20 mouse cellular contexts compared by ENCODE assay signal in the genomic region with DNA sequence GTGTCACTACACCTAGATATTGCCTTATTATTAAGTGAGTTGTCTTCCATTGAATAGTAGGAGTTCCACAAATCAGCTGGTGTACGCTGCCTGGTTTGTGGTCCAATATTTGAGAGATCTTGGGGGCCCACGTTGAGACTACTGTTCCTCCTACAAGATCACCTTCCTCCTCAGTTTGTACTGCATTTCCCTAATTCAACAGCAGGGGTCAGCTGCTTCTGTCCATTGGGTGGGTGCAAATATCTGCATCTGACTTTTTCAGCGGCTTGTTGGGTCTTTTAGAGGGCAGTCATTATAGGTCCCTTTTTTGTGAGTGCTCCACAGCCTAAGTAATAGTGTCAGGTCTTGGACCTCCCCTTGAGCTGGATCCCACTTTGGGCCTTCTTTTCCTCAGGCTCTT.
A peak's percentile ranks its signal among the peaks of the same experiment; 100 is the strongest.
DNase-seq lines count a peak whose midpoint lies in the region; TF ChIP-seq lines count a peak whose summit lies in the region.
"Had no signal": no experiment of that assay in that cellular context is flagged by ENCODE, and none has a peak within 500 bp of the region (broad histone marks: within the 10 kb centered on the region; RNA-seq: fewer than 3 reads in every experiment).

No protein-coding gene starts in this region.

- H3K27ac ChIP-seq in ES-E14 (ENCODE audit: insufficient read depth, low read depth, low read length, poor library complexity, severe bottlenecking), result no peak overlapping the region
- H3K27ac ChIP-seq: forebrain, embryonic 13.5 days; heart, embryonic 10.5 days; hindbrain, embryonic 13.5 days; hindbrain, postnatal 0 days had no signal

- no peaks in the 10 kb centered on the region for H3K36me3 ChIP-seq in ES-E14 (ENCODE audit: control insufficient read depth, insufficient read depth, low read length, poor library complexity, severe bottlenecking)
- H3K36me3 ChIP-seq: heart, embryonic 10.5 days; hindbrain, embryonic 13.5 days had no signal

- H3K9me3 ChIP-seq in ES-E14 (ENCODE audit: control insufficient read depth, insufficient read depth, low read depth, low read length), result no peaks in the 10 kb centered on the region
- H3K9me3 ChIP-seq: forebrain, embryonic 13.5 days; heart, embryonic 10.5 days; hindbrain, embryonic 13.5 days had no signal

- in situ Hi-C loops in ES-E14 (cut with MboI; ENCODE audit: low sequenced_read_pairs in 2 of 2, unreplicated experiment in 2 of 2), result no loop called here

- no peaks in the 10 kb centered on the region for H3K4me1 ChIP-seq in ES-E14 (ENCODE audit: control insufficient read depth in 2 of 2, insufficient read depth in 2 of 2, low read length in 2 of 2, poor library complexity in 1 of 2)
- H3K4me1 ChIP-seq: forebrain, embryonic 13.5 days; heart, embryonic 10.5 days; hindbrain, embryonic 13.5 days had no signal

- H3K4me3 ChIP-seq in ES-E14 (ENCODE audit: insufficient read depth in 1 of 2, low read depth in 1 of 2, low read length in 2 of 2, poor library complexity in 1 of 2, severe bottlenecking in 1 of 2), result no peak overlapping the region
- H3K4me3 ChIP-seq: forebrain, embryonic 13.5 days; heart, embryonic 10.5 days; hindbrain, embryonic 13.5 days had no signal

- H3K9ac ChIP-seq in ES-E14 (ENCODE audit: insufficient read depth, low read depth, low read length, poor library complexity, severe bottlenecking), result no peak overlapping the region
- H3K9ac ChIP-seq: forebrain, embryonic 13.5 days; forebrain, postnatal 0 days; hindbrain, embryonic 13.5 days had no signal

- peak; percentile 37 for DNase-seq in thymus, postnatal 0 days (ENCODE audit: low spot score)
- no peak for DNase-seq in thymus, postnatal 36 days
- DNase-seq in ES-E14 (ENCODE audit: low read depth, low spot score) (peak; percentile 19), ZHBTc4 (ENCODE audit: low read depth, low spot score) (peak; percentile 55)
- DNase-seq in cerebellum, adult 9-11 months, result no peak
- DNase-seq in cerebellum, postnatal 25 days, result no peak
- DNase-seq: adrenal gland, adult 2 months; adrenal gland, postnatal 25 days; B cell, adult 2 months; cerebellum, adult 8-10 months; cerebellum, postnatal 36 days; forebrain, postnatal 0 days; gastrocnemius, postnatal 25 days; heart, adult 11 months; heart, postnatal 14 days; kidney, adult 2 months had no signal

TF ChIP-seq in ES-E14, 5 proteins besides CTCF, POLR2A, EP300 and RAD21:
- TF ChIP-seq CHD2 (IDR thresholded peaks at IDR 0.05; ENCODE audit: low read depth, low read length), result no peak
- TF ChIP-seq ZC3H11A (IDR thresholded peaks at IDR 0.05; ENCODE audit: borderline replicate concordance, low read depth, low read length), result peak; percentile 41; the same call in 1 of the 2 replicates

Comparison
In these comparisons a context has a peak if more than half of its experiments do, and no peak if none do; other contexts are left out.
1. DNase-seq: peak in thymus, postnatal 0 days (single experiment), ES-E14 (single experiment) and ZHBTc4 (single experiment); none in thymus, postnatal 36 days (0 of 2), cerebellum, adult 9-11 months (single experiment) and cerebellum, postnatal 25 days (0 of 2).